Mouse (Mus musculus): ENCODE data around the gene Vps37d.

The Vps37d gene

DNA sequence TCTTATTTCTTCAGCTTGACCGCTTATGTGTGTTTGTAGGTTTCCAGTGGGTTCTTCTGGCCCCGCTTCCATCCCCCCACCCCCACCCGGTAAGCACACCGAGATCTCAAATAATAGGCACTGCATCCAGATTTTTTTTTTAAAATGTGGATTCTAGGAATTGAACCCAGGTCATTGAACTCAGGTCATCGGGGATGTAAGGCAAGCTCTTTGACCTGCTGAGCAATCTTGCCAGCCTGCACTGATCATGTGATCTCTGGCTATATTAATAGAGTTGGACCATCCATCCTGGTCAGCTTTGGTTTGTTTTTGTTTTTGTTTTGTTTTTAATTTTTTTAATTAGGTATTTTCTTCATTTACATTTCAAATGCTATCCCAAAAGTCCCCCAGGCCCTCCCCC is 45.5 kb downstream of the Vps37d start:
- no peak for DNase-seq (ENCODE audit: inconsistent age in 2 of 2, low spot score in 1 of 2)

DNA sequence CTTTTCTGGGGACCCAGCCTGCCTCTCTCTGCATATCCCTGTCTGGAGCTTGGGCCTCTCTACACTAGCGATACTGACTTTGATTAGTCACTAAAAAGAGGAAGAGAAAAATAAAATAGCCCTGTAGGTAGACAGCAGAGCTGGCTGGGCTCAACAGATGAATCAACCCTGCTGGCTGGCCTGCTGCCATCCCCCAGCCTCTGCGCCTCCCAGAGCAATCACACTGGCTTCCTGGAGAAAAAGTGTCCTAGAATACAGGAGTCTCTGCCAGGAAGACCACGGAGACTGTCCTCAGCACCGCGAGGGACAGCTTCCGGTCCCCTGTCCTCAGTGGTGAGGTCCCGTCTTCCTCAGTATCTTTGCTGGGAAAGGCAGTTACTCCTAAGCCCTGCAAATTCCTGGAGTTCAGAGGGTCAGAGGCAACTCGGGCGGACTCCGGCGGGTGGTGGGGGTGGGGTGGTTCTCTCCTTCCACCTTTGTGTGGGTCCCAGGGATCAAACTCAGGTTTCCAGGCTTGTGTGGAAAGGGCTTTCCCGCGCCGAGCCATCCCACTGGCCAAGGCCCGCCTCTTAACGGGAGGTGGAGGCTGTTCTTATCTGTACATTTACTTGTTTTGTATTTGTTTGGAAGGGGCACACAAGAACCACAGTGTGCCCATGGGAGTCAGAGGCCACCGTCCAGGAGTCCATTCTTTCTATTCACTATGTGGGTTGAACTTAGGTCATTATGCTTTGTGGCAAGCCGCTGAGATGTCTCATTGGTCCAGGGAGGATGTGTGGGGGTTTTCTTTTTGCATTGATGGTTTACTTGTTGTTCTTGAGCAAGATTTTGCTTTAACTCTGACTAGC is 48.8 kb downstream of the Vps37d start:
- DNase-seq (ENCODE audit: inconsistent age in 2 of 2, low spot score in 1 of 2) = peak; percentile 87 to 92

GRCm38 (mm10) chr5:135025899-135026298 is 52.2 kb downstream of the Vps37d start:
- no peak for DNase-seq (ENCODE audit: inconsistent age in 2 of 2, low spot score in 1 of 2)

DNA sequence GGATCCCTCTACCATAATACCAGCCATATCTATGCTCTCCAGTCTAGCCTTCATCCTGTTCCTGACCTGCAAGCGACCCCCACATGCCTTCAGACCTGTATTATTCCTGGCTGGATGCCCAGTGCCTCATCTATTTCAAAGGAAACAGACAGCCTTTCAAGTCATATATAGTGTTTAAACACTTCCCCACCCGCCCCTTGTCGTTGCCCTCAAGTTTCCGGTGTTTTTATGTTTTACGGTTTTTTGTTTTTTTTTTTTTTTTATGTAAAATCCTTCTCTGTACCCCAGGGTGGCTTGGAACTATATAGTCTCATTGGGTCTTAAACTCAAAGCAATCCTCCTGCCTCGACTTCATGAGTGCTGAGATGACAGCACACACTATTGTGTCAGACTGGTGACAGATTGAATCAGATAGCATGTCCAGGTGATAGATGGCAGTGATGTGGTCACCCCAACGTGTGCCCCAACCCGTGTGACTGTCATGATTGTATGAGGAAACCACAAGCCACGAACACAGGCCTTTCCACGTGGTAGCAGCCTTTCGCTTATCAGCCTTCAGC is 53.3 kb downstream of the Vps37d start:
- no peak for DNase-seq (ENCODE audit: inconsistent age in 2 of 2, low spot score in 1 of 2)

DNA sequence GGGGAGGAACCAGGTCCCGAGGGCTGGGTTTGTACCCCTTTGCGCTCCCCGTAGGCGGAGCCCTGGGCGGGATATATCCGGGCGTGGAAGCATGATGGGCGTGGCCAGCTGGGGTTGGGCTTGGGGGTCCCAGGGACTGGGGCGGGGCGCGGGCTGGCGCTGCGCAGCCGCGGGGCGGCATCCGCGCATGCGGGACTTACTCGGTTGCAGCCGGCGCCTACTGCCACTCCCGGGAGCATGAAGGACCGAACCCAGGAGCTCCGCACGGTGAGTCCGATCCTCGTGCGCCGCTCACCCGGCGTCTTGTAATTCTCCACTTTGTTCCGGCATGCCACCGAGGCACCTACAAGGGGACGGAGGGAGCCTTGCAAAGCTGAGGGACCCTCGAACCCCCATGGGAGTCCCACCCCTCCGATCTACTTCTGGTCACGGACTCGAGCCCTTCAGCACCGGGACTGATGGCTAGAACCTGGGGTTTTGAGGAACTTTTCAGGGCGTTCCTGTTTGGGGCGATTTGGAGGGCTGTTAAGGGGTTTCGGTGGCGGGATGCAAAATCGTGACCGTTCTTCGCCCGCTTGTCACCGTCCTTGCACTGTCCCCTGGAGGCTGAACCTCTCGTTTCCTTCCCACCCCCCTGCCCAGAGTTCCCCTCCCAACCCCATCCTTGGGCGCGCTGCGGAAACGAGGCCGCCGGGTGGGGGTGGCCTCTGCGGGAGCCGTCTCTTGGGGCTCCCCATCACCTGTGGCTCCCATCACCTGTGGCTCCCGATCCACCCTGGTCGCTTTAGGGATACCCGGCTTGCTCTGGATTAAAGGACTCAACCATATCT is 54.5 kb downstream of the Vps37d start, which contains the start of gene Stx1a:
Gene Stx1a, plus strand, starts transcription at position 139 of the 830 bp plus-strand sequence.
- DNase-seq (ENCODE audit: inconsistent age in 2 of 2, low spot score in 1 of 2) = peak; percentile 94 to 96

Measured in adrenal gland, adult (tissue).